Mouse (Mus musculus) T-cell, adult 66 days (primary cell): Measurements from ENCODE around the gene Gm9780. TPM values are rescaled to one million over a fixed set of nuclear protein-coding genes. Genes with fewer than 3 reads are reported as not detected.

Experiments
- total RNA-seq, 2 experiments: library from RNA; stranded (reverse); gene quantifications; 3 replicates in 1 of 2; 4 replicates in 1 of 2; pipeline ENCODE4 v1.2.4; 2023

Gene Gm9780
- not detected for total RNA-seq

DNA sequence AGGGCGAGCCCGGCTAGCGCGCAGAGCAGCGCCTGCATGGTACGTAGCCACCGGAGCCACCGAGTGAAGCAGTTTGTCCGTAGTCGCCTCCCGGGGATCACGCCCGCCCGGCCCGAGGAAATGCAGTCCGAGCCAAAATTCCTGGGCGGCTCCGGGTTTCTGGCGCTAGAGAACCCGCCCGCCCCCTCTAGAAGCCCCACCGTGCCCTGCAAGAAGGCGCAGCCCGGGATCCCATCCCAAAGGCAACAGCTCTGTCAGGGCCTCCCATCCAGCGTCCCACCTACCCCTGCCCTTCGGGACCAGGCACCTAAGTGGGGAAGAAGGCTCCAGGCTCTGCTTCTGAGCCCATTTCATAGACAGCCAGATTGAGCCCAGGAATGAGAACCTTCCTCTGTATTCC, at the start of gene Gm9780:
Gm9780 (minus strand) TSS at position 101 of the 400 bp plus-strand sequence.

DNA sequence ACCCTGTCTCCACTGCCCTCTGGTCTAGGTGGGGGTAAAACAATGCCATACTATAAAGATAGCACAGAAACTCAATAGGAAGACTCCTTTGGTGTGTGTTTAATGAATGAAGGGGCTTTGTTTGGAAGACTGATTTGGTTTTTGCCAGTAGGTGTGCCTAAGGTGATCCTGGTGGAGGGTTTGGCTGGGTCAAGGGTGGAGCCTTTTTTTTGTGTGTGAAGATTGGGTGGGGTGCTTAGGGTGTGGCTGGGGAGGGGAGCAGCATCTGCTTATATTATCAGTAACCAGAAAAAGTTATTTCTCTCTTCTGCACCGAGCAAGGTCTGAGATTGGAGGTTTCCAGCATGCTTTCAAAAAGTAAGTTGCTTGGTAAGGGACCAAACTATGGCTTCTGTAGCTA, 39.5 kb upstream of the Gm9780 start, which contains the start of gene Cphx3:
Cphx3 (plus strand) TSS at position 301 of the 400 bp plus-strand sequence.

DNA sequence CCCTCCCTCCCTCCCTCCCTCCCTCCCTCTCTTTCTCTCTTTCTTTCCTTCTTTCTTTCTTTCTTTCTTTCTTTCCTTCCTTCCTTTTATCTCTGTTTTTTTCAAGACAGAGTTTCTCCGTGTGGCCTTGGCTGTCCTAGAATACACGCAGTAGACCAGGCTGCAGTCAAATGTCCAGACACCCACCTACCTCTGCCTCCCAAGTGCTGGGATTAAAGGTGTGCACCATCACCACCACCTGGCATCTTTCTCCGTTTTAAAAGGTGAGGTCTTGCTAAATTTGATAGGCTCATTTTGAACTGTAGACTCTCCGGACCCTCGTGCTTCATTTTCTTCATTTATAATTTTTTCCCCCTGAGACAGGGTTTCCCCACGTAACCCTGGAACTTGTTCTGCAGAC, 38.7 kb upstream of the Gm9780 start, which contains the start of gene Cphx2:
Cphx2 (plus strand) TSS at position 301 of the 400 bp plus-strand sequence.

DNA sequence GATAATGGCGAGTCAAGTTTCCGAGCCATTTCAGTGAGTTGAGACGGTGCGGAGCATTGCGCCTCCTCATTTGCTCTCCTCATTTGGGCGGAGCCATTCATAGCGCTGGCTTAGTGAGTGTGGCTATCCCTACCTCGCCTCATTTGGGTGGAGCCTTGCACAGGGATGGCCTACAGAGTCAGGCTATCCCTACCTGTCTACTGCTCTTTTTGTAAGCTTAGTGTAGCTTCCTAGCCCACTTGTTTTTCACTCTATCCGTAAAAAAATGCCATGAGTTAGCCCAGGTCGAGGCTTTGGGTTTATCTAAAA, 24.8 kb upstream of the Gm9780 start, which contains the start of gene Tmem254c:
Tmem254c (minus strand) TSS at position 31 of the 309 bp plus-strand sequence.

DNA sequence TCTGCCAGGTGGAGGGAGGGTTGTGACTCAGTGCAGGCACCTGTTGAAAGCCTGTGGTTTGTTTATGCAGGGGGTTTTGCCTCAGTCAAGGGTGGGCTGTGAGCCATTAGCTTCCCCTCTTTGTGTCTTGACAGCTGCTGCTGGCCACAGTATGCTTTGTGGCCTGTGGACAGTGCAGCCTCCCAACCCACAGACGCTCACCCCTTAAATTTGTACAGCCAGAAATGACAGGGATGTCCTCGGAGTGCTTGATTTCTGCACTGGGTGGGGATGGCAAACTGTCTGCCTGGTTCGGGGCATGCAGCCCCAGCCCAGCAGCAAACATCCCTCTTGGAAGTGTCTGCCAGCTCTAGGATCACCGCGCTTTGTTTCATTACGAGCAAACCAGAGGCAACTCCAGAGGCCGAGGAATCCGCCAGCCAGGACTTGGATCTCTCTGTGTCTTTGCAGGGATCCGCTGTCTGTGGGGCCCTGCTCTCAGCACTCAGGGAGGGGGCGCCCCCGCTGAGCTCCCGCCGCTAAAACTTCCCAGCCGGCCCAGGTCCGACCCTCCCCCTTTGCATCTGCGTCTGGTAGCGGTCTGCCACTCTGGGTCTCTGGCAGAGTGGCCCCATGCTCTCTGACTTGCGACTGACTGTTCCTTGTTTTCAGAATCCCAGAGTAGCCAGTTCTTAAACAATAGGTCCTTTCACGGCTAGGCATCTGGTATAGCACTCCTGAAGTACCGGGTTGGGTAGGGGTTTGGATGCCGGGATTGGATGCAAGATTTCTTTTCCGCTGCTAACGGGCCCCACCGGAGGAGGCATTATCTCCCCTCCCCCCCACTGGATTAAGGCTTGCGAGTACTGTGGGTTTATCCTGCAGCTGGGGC, 63.9 kb downstream of the Gm9780 start, which contains the start of gene Duxbl1:
Duxbl1 (plus strand) TSS at position 207 of the 871 bp plus-strand sequence.

Other genes starting within 250 kb of the Gm9780 start
- gene Anxa11, start 200.6 kb downstream of the Gm9780 start, total RNA-seq, result 10 to 100 TPM; 87.6 to 89.9 TPM
- not detected for gene Plac9a, start 139.6 kb downstream of the Gm9780 start, total RNA-seq
- 10 to 100 TPM in 1 of 2 experiments, 1 to 10 TPM in 1; 5.3 to 10.8 TPM for gene Tmem254a, start 115.0 kb downstream of the Gm9780 start, total RNA-seq
- gene Cphx1, start 104.4 kb downstream of the Gm9780 start, total RNA-seq, result not detected
- gene Duxbl1, start 64.1 kb downstream of the Gm9780 start, total RNA-seq, result not detected
- 10 to 100 TPM; 20.5 to 21.6 TPM for gene Tmem254c, start 24.6 kb upstream of the Gm9780 start, total RNA-seq
- gene Cphx2, start 38.8 kb upstream of the Gm9780 start, total RNA-seq, result not detected
- not detected for gene Cphx3, start 39.6 kb upstream of the Gm9780 start, total RNA-seq
- gene Duxbl2, start 75.6 kb upstream of the Gm9780 start, total RNA-seq, result under 1 TPM in 1 of 2 experiments, not detected in 1; 0.35 TPM
- gene Plac9b, start 139.8 kb upstream of the Gm9780 start, total RNA-seq, result not detected
- gene Tmem254b, start 164.3 kb upstream of the Gm9780 start, total RNA-seq, result 1 to 10 TPM; 5.4 to 6.5 TPM
- not detected for gene Duxbl3, start 215.3 kb upstream of the Gm9780 start, total RNA-seq